Mouse (Mus musculus): ENCODE measurements around the gene Zfp580. TPM values are rescaled to one million over a fixed set of nuclear protein-coding genes. Genes with fewer than 3 reads are reported as not detected.

The Zfp580 gene
- polyA plus RNA-seq, 1 experiment: 12.7 TPM

DNA sequence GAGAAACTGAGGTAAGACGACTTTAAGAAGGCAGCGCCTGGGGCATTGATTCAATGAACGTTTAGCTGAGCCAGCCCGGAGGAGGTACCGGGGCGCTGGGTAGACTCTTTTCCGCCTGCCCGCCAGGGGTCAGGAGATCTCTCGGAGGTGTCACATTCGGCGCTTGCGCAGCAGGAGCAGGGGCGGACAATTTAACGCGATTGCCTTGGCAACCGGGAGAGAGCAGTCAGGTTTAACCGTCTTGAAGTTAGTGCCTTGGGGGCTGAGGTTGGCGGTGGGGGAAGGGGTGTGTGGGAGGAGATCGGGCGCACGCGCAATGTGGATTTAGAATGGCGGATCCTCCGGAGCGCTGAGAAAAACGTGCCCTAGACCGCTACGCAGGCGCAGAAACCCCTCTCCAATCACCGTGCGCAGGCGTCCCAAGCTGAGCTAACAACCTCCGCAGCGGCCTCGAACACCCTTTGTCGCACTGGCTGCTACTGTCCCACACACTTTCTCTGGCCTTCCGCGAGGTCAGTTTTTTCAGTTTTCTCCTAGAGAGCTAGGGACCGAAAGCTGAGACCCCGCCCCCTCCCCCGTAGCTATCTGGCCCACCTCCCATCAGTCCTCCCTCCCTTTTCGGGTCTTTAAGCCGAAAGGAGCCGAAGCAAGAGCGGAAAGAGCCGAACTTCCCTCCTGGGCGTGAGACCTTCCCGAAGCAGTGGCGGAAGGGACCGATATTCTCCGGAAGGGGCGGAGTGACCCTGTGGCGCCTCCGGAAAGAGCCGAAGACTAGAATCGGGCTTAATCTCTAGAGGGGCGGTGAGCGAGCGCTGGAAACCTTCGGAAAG lies 9.8 kb downstream of the Zfp580 start:
- peaks cover 11% of the 10 kb centered on the region for H3K4me1 ChIP-seq (ENCODE audit: control insufficient read depth, insufficient read depth, insufficient read length)
- peak; percentile 15; the same call in 1 of the 2 replicates for TF ChIP-seq POLR2A (IDR thresholded peaks at IDR 0.05; ENCODE audit: low read depth, low read length)
- peak; percentile 68 for TF ChIP-seq CTCF (IDR thresholded peaks at IDR 0.05; ENCODE audit: extremely low read depth, insufficient read depth, insufficient read length, insufficient replicate concordance)
- H3K4me3 ChIP-seq (ENCODE audit: extremely low read depth, insufficient read depth, insufficient read length): peak overlapping the region; percentile 82
- WGBS: under 1% methylated on average over 60 of the region's 60 CpGs
- peak overlapping the region; percentile 97 for H3K27ac ChIP-seq (ENCODE audit: insufficient read depth, low read length)
- peaks cover 2% of the 10 kb centered on the region; the same call in 1 of the 2 replicates for H3K36me3 ChIP-seq (ENCODE audit: control insufficient read depth, insufficient read depth, low read length)
- DNase-seq (ENCODE audit: low read depth in 1 of 2, low spot score in 2 of 2): peak; percentile 97 to 99
- peaks cover 6% of the 10 kb centered on the region for H3K27me3 ChIP-seq (ENCODE audit: control insufficient read depth, insufficient read depth, low read length)

DNA sequence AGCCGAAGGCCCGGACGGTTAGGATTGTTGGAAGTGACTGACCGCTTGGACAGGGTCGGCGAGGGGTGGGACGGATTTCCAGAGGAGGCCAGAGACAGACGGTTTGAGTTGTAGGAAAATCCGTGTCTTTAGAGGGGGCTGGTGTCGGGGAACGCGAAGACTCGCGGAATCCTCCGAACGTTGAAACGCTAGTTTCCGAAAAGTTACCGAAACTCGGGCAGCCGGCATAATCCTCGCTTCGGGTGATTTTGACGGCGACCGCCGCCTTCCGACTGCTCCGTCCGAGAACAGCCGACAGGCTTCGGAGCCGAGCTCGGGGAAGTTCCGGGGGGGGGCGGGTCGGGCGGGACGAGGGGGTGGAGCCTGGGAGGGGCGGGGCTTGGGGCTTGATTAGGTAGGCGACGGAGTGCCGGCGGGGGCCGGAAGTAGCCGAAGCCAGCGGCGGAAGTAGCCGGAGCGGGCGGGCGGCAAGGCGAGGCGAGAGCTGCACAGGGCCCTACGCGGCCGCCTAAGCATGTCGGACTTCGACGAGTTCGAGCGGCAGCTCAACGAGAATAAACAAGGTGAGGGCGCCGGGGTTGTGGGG lies 10.5 kb downstream of the Zfp580 start, which contains the start of gene U2af2:
U2af2 (plus strand) TSS at position 370 of the 586 bp plus-strand sequence.
- Histone ChIP-seq H3K4me3 (ENCODE audit: extremely low read depth, insufficient read depth, insufficient read length) (peak within 1 kb of the TSS; percentile 84), H3K27me3 (ENCODE audit: control insufficient read depth, insufficient read depth, low read length) (peaks cover 2% of the 10 kb centered on the region), H3K4me1 (ENCODE audit: control insufficient read depth, insufficient read depth, insufficient read length) (peaks cover 10% of the 10 kb centered on the region), H3K36me3 (ENCODE audit: control insufficient read depth, insufficient read depth, low read length) (peaks cover 7% of the 10 kb centered on the region), H3K27ac (ENCODE audit: insufficient read depth, low read length) (peak within 1 kb of the TSS; percentile 97)
- DNase-seq (ENCODE audit: low read depth in 1 of 2, low spot score in 2 of 2): peak; percentile 85 to 94
- peak; percentile 44 for TF ChIP-seq POLR2A (IDR thresholded peaks at IDR 0.05; ENCODE audit: low read depth, low read length)
- TF ChIP-seq CTCF (IDR thresholded peaks at IDR 0.05; ENCODE audit: extremely low read depth, insufficient read depth, insufficient read length, insufficient replicate concordance): no peak
- under 1% methylated on average over 59 of the region's 65 CpGs for WGBS

DNA sequence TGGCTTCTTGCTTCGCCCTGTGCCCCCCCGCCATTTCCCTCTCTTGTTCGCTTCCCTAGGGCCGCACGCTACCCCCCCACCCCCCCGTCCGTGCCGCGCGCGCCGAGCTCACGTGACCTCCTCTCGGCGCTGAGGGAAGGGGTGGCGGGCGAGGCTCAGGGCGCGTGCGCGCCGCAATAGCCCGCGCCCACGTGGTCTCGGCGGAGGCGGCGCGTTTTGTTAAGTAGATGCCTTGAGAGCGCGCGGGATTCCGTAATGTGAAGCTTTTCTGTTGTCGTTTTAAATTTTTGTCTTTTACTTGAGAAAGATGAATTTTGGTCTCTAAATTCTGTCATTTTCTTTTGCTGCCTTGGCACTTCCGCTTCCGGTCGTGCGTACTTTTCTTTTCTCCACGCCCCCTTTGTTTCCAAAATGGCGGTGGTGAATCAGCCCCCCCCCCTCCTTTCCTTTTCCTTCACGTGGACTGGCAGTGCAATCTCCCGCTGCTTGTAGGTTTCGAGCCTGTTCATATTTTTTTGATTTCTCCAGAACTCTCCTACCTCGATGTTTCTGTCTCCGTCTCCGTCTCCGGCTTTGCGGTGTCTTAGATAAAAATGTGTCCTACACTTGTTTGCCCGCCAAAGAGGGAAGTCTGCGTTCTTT lies 11.1 kb downstream of the Zfp580 start:
- H3K27ac ChIP-seq (ENCODE audit: insufficient read depth, low read length): peak overlapping the region; percentile 96
- DNase-seq (ENCODE audit: low read depth in 1 of 2, low spot score in 2 of 2): peak; percentile 59 to 82
- no peaks in the 10 kb centered on the region for H3K27me3 ChIP-seq (ENCODE audit: control insufficient read depth, insufficient read depth, low read length)
- peaks cover 8% of the 10 kb centered on the region; the same call in 1 of the 2 replicates for H3K4me1 ChIP-seq (ENCODE audit: control insufficient read depth, insufficient read depth, insufficient read length)
- WGBS: under 1% methylated on average over 47 of the region's 51 CpGs
- TF ChIP-seq CTCF (IDR thresholded peaks at IDR 0.05; ENCODE audit: extremely low read depth, insufficient read depth, insufficient read length, insufficient replicate concordance): no peak
- TF ChIP-seq POLR2A (IDR thresholded peaks at IDR 0.05; ENCODE audit: low read depth, low read length): no peak
- H3K4me3 ChIP-seq (ENCODE audit: extremely low read depth, insufficient read depth, insufficient read length): peak overlapping the region; percentile 84
- peaks cover 12% of the 10 kb centered on the region for H3K36me3 ChIP-seq (ENCODE audit: control insufficient read depth, insufficient read depth, low read length)

DNA sequence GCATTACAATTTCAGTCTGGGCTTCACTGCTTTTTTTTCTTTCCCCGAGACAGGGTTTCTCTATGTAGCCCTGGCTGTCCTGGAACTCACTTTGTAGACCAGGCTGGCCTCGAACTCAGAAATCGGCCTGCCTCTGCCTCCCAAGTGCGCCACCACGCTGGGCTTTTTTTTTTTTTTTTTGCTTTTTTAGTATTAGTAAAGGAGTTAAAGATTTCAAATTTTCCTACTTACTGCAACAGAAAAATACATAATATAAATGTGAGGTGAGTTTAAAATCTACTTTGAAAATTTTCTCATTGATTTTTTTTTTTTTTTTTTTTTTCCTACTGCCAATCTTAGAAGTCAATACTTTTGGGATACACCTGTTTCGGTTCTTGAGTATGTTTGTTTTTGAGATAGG lies 13.5 kb downstream of the Zfp580 start:
- no peak overlapping the region for H3K4me3 ChIP-seq (ENCODE audit: extremely low read depth, insufficient read depth, insufficient read length)
- TF ChIP-seq POLR2A (IDR thresholded peaks at IDR 0.05; ENCODE audit: low read depth, low read length) (no peak), CTCF (IDR thresholded peaks at IDR 0.05; ENCODE audit: extremely low read depth, insufficient read depth, insufficient read length, insufficient replicate concordance) (no peak)
- 82% methylated on average over 6 of the region's 6 CpGs for WGBS
- no peak for DNase-seq (ENCODE audit: low read depth in 1 of 2, low spot score in 2 of 2)
- H3K27me3 ChIP-seq (ENCODE audit: control insufficient read depth, insufficient read depth, low read length): no peaks in the 10 kb centered on the region
- H3K27ac ChIP-seq (ENCODE audit: insufficient read depth, low read length): no peak overlapping the region
- peaks cover 32% of the 10 kb centered on the region for H3K36me3 ChIP-seq (ENCODE audit: control insufficient read depth, insufficient read depth, low read length)
- peaks cover 8% of the 10 kb centered on the region; the same call in 1 of the 2 replicates for H3K4me1 ChIP-seq (ENCODE audit: control insufficient read depth, insufficient read depth, insufficient read length)

DNA sequence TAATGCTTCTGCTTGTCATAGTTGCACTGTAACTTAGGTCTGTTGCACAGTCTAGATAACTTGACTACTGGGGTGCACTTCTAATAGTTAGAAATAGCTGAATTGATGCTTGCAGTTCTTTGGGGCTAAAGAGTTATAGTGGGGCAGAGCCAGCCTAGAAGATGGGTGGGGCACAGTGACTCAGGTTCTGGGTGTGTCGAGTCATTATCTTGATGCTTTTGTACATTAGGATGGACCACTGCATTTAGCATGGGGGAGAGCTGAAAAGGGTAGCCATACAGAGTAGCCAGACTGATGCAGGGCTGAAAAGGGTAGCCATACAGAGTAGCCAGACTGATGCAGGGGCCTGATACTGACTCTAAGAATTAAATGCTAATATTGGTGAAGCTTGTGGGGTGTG lies 22.2 kb downstream of the Zfp580 start:
- H3K4me1 ChIP-seq (ENCODE audit: control insufficient read depth, insufficient read depth, insufficient read length): no peaks in the 10 kb centered on the region
- DNase-seq (ENCODE audit: low read depth in 1 of 2, low spot score in 2 of 2): no peak
- H3K4me3 ChIP-seq (ENCODE audit: extremely low read depth, insufficient read depth, insufficient read length): no peak overlapping the region
- H3K36me3 ChIP-seq (ENCODE audit: control insufficient read depth, insufficient read depth, low read length): peaks cover 77% of the 10 kb centered on the region
- TF ChIP-seq POLR2A (IDR thresholded peaks at IDR 0.05; ENCODE audit: low read depth, low read length): no peak
- no peak for TF ChIP-seq CTCF (IDR thresholded peaks at IDR 0.05; ENCODE audit: extremely low read depth, insufficient read depth, insufficient read length, insufficient replicate concordance)
- no peaks in the 10 kb centered on the region for H3K27me3 ChIP-seq (ENCODE audit: control insufficient read depth, insufficient read depth, low read length)
- WGBS: 68% methylated on average over 1 of the region's 1 CpGs
- H3K27ac ChIP-seq (ENCODE audit: insufficient read depth, low read length): no peak overlapping the region

DNA sequence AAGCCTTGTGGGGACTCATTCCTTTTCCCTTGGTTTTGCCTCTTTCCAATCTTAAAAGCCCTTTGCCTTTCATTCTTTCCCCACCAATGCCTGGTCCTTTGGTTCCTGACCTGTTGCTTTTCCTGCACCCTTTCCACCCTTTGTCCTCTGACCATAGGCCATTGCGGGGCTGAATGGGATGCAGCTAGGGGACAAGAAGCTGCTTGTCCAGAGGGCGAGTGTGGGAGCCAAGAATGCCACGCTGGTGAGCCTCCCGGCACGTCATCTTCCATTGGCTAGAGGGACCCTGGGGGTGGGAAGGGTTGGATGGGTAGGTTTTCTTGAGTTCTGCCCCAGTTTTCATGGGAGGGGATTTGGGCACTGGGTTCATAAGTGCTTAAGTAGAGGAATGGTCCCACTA lies 23.6 kb downstream of the Zfp580 start:
- H3K36me3 ChIP-seq (ENCODE audit: control insufficient read depth, insufficient read depth, low read length): peaks cover 66% of the 10 kb centered on the region
- no peak overlapping the region for H3K27ac ChIP-seq (ENCODE audit: insufficient read depth, low read length)
- WGBS: 93% methylated on average over 5 of the region's 5 CpGs
- H3K4me1 ChIP-seq (ENCODE audit: control insufficient read depth, insufficient read depth, insufficient read length): no peaks in the 10 kb centered on the region; the same call in 1 of the 2 replicates
- no peak for DNase-seq (ENCODE audit: low read depth in 1 of 2, low spot score in 2 of 2)
- no peaks in the 10 kb centered on the region for H3K27me3 ChIP-seq (ENCODE audit: control insufficient read depth, insufficient read depth, low read length)
- no peak overlapping the region for H3K4me3 ChIP-seq (ENCODE audit: extremely low read depth, insufficient read depth, insufficient read length)
- TF ChIP-seq POLR2A (IDR thresholded peaks at IDR 0.05; ENCODE audit: low read depth, low read length): no peak
- TF ChIP-seq CTCF (IDR thresholded peaks at IDR 0.05; ENCODE audit: extremely low read depth, insufficient read depth, insufficient read length, insufficient replicate concordance): no peak

Data from spleen, adult 2 months (tissue).